Mouse (Mus musculus): ENCODE measurements around the gene Pik3c2g. TPM values are rescaled to one million over a fixed set of nuclear protein-coding genes. Genes with fewer than 3 reads are reported as not detected.
"Not testable (repeated sequence)": the region's sequence is repeated elsewhere in the genome, so short reads cannot be mapped to it uniquely, and the experiment has no call there.

The Pik3c2g gene
- polyA plus RNA-seq, 1 experiment from 2014 or later: 3.2 TPM

DNA sequence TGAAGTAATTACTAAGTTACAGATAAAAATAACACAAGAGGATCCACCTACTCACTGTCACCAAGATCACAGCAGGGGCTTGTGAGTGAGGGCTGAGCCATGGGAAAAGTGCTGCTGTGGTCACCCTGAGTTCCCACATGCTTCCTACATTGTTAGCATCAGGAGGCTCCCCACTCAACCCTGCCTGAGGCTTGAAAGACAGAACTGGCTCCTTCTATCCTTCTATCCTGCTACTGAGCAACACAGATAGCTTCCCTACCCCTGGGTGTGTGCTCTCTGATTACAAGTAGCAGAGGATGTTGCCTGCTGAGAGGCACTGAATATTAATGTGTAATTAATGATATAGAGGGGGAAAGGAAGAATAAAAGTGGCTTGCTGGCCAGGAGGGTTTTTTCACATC, 300.2 kb downstream of the Pik3c2g start:
- H3K4me3 ChIP-seq (ENCODE audit: low read depth, low read length): no peak overlapping the region
- no peak overlapping the region for H3K9ac ChIP-seq (replicated peaks; ENCODE audit: low read depth, low read length)
- no peak overlapping the region for H3K27ac ChIP-seq (ENCODE audit: low read length)
- H3K36me3 ChIP-seq (ENCODE audit: control insufficient read depth, insufficient read depth, low read length): no peaks in the 10 kb centered on the region
- no peaks in the 10 kb centered on the region for H3K9me3 ChIP-seq (ENCODE audit: control insufficient read depth, low read depth, low read length)
- no peaks in the 10 kb centered on the region for H3K4me1 ChIP-seq (ENCODE audit: control insufficient read depth, insufficient read depth, low read length)
- H3K4me2 ChIP-seq (replicated peaks; ENCODE audit: low read depth, low read length): no peak overlapping the region
- ATAC-seq (ENCODE audit: insufficient number of reproducible peaks, insufficient read depth, low FRiP score, low read depth): no peak
- H3K27me3 ChIP-seq (ENCODE audit: control insufficient read depth, insufficient read depth, low read length): no peaks in the 10 kb centered on the region

- Histone ChIP-seq H3K36me3 (ENCODE audit: control insufficient read depth, insufficient read depth, low read length) (no peaks in the 10 kb centered on the region), H3K4me1 (ENCODE audit: control insufficient read depth, insufficient read depth, low read length) (no peaks in the 10 kb centered on the region), H3K4me3 (ENCODE audit: low read depth, low read length) (no peak overlapping the region), H3K9ac (replicated peaks; ENCODE audit: low read depth, low read length) (no peak overlapping the region), H3K27me3 (ENCODE audit: control insufficient read depth, insufficient read depth, low read length) (no peaks in the 10 kb centered on the region), H3K9me3 (ENCODE audit: control insufficient read depth, low read depth, low read length) (no peaks in the 10 kb centered on the region), H3K4me2 (replicated peaks; ENCODE audit: low read depth, low read length) (no peak overlapping the region), H3K27ac (ENCODE audit: low read length) (no peak overlapping the region)
- ATAC-seq (ENCODE audit: insufficient number of reproducible peaks, insufficient read depth, low FRiP score, low read depth): peak; percentile 65
- 28% methylated on average over 2 of the region's 2 CpGs for WGBS
These were observed 308.6 kb downstream of the Pik3c2g start for GRCm38 (mm10) chr6:139895637-139896036.

DNA sequence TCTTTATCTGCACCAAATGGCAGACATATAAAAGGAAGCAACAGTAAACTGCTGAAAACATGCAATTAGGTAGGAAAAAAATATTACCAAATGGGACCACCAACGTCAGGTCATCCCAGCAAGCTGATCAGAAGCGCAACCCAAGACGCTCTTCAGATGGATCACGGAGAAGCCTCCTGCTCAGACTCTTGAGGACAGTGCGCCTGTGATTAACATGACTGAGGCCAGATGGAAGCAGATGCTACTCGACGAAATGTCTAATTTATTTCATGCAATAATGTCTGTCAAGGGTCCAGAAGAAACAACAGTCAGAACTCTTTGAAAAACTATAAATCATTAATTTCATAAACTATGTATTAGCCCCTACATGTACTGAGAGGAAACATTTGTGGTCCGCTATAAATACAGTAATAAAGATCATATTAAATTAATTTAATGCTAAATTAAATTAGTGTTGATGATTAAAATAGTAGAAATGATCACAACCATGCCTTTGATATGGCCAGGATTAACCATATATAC, 312.7 kb downstream of the Pik3c2g start:
- no peak overlapping the region for H3K4me2 ChIP-seq (replicated peaks; ENCODE audit: low read depth, low read length)
- no peak overlapping the region for H3K9ac ChIP-seq (replicated peaks; ENCODE audit: low read depth, low read length)
- no peak; the same call in 1 of the 2 replicates for ATAC-seq (ENCODE audit: insufficient number of reproducible peaks, insufficient read depth, low FRiP score, low read depth)

GRCm38 (mm10) chr6:139901801-139902200, 314.8 kb downstream of the Pik3c2g start:
- H3K27me3 ChIP-seq (ENCODE audit: control insufficient read depth, insufficient read depth, low read length): no peaks in the 10 kb centered on the region
- H3K9me3 ChIP-seq (ENCODE audit: control insufficient read depth, low read depth, low read length): no peaks in the 10 kb centered on the region
- H3K4me2 ChIP-seq (replicated peaks; ENCODE audit: low read depth, low read length): no peak overlapping the region
- H3K9ac ChIP-seq (replicated peaks; ENCODE audit: low read depth, low read length): no peak overlapping the region
- no peak overlapping the region for H3K4me3 ChIP-seq (ENCODE audit: low read depth, low read length)
- no peak overlapping the region for H3K27ac ChIP-seq (ENCODE audit: low read length)
- WGBS: 67% methylated on average over 4 of the region's 4 CpGs
- H3K4me1 ChIP-seq (ENCODE audit: control insufficient read depth, insufficient read depth, low read length): no peaks in the 10 kb centered on the region
- no peaks in the 10 kb centered on the region for H3K36me3 ChIP-seq (ENCODE audit: control insufficient read depth, insufficient read depth, low read length)
- ATAC-seq (ENCODE audit: insufficient number of reproducible peaks, insufficient read depth, low FRiP score, low read depth): no peak

More for the DNA sequence above, 312.7 kb downstream of the Pik3c2g start:
- no peak overlapping the region for H3K27ac ChIP-seq (ENCODE audit: low read length)
- no peaks in the 10 kb centered on the region for H3K27me3 ChIP-seq (ENCODE audit: control insufficient read depth, insufficient read depth, low read length)
- no peak overlapping the region for H3K4me3 ChIP-seq (ENCODE audit: low read depth, low read length)
- H3K9me3 ChIP-seq (ENCODE audit: control insufficient read depth, low read depth, low read length): no peaks in the 10 kb centered on the region
- no peaks in the 10 kb centered on the region for H3K4me1 ChIP-seq (ENCODE audit: control insufficient read depth, insufficient read depth, low read length)
- WGBS: 65% methylated on average over 8 of the region's 8 CpGs
- H3K36me3 ChIP-seq (ENCODE audit: control insufficient read depth, insufficient read depth, low read length): no peaks in the 10 kb centered on the region

- Histone ChIP-seq H3K4me2 (replicated peaks; ENCODE audit: low read depth, low read length) (no peak overlapping the region), H3K27ac (ENCODE audit: low read length) (no peak overlapping the region), H3K4me3 (ENCODE audit: low read depth, low read length) (no peak overlapping the region), H3K9me3 (ENCODE audit: control insufficient read depth, low read depth, low read length) (no peaks in the 10 kb centered on the region), H3K4me1 (ENCODE audit: control insufficient read depth, insufficient read depth, low read length) (0 out of 2 replicates have a peak, but pooled peaks cover 2% of the 10 kb centered on the region), H3K9ac (replicated peaks; ENCODE audit: low read depth, low read length) (no peak overlapping the region), H3K27me3 (ENCODE audit: control insufficient read depth, insufficient read depth, low read length) (no peaks in the 10 kb centered on the region), H3K36me3 (ENCODE audit: control insufficient read depth, insufficient read depth, low read length) (no peaks in the 10 kb centered on the region)
- WGBS: 32% methylated on average over 4 of the region's 4 CpGs
- ATAC-seq (ENCODE audit: insufficient number of reproducible peaks, insufficient read depth, low FRiP score, low read depth): no peak
These were observed 320.1 kb downstream of the Pik3c2g start for GRCm38 (mm10) chr6:139907138-139907537.

DNA sequence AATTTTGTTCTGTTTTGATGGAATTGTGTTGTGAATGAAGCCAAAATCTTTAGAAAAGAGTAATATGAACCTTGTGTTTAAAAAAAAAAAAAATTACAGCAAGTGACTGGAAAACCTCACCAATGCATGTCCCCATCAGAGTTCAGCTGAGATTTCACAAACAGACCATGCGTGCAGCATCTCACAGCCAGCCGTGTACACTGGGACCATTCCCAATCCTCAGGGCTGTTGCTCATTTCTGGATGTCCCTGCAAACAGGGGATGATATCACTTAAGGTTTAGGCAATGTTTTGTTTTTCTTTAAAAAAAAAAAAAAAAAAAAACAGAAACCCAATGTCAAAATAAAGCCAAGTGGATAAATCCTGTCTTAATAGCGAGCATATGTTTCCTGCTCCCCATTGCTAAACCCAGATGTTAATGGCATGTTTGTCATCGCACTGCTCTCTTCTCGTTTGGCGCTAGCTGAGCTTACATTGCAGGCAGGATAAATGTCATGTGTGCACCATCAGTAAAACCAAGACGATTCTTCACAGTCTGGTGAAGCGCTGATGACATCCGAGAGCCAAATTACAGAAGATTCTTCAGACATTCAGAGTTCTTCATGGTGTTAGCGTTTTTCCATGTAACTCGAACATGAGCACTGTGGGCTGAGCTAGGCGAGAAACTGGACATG, 322.1 kb downstream of the Pik3c2g start:
- H3K4me3 ChIP-seq (ENCODE audit: low read depth, low read length): no peak overlapping the region
- no peaks in the 10 kb centered on the region for H3K9me3 ChIP-seq (ENCODE audit: control insufficient read depth, low read depth, low read length)
- 0 out of 2 replicates have a peak, but pooled peaks cover 2% of the 10 kb centered on the region for H3K4me1 ChIP-seq (ENCODE audit: control insufficient read depth, insufficient read depth, low read length)
- no peak for ATAC-seq (ENCODE audit: insufficient number of reproducible peaks, insufficient read depth, low FRiP score, low read depth)
- H3K4me2 ChIP-seq (replicated peaks; ENCODE audit: low read depth, low read length): no peak overlapping the region
- 37% methylated on average over 12 of the region's 12 CpGs for WGBS
- no peaks in the 10 kb centered on the region for H3K27me3 ChIP-seq (ENCODE audit: control insufficient read depth, insufficient read depth, low read length)
- no peak overlapping the region for H3K9ac ChIP-seq (replicated peaks; ENCODE audit: low read depth, low read length)
- H3K36me3 ChIP-seq (ENCODE audit: control insufficient read depth, insufficient read depth, low read length): no peaks in the 10 kb centered on the region
- H3K27ac ChIP-seq (ENCODE audit: low read length): no peak overlapping the region

DNA sequence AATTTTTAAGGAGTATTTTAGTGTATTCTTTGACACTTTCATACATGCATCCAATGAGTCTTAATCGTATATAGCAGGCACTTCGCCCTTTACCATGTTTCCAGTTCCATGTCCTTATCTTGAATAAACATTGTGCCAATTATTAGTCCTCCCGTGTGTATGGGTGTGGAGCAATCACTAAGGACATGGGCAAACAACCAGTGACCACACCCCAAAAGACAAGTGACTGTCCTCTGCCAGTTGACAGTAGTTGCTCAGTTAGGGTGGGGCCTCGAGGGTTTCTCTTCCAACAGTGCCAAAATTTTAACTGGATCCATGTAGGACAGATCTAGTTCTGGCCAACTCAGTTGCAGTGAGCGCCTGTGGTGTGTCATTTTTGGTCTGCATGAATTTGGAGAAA, 341.7 kb downstream of the Pik3c2g start:
- Histone ChIP-seq H3K4me1 (ENCODE audit: control insufficient read depth, insufficient read depth, low read length) (no peaks in the 10 kb centered on the region), H3K9ac (replicated peaks; ENCODE audit: low read depth, low read length) (no peak overlapping the region), H3K36me3 (ENCODE audit: control insufficient read depth, insufficient read depth, low read length) (no peaks in the 10 kb centered on the region), H3K27ac (ENCODE audit: low read length) (no peak overlapping the region), H3K9me3 (ENCODE audit: control insufficient read depth, low read depth, low read length) (no peaks in the 10 kb centered on the region), H3K4me2 (replicated peaks; ENCODE audit: low read depth, low read length) (no peak overlapping the region), H3K4me3 (ENCODE audit: low read depth, low read length) (no peak overlapping the region), H3K27me3 (ENCODE audit: control insufficient read depth, insufficient read depth, low read length) (no peaks in the 10 kb centered on the region)
- 71% methylated on average over 5 of the region's 5 CpGs for WGBS
- ATAC-seq (ENCODE audit: insufficient number of reproducible peaks, insufficient read depth, low FRiP score, low read depth): no peak

GRCm38 (mm10) chr6:139934861-139935260, 347.8 kb downstream of the Pik3c2g start:
- no peak overlapping the region for H3K27ac ChIP-seq (ENCODE audit: low read length)
- no peak overlapping the region for H3K9ac ChIP-seq (replicated peaks; ENCODE audit: low read depth, low read length)
- H3K27me3 ChIP-seq (ENCODE audit: control insufficient read depth, insufficient read depth, low read length): no peaks in the 10 kb centered on the region
- no peaks in the 10 kb centered on the region for H3K9me3 ChIP-seq (ENCODE audit: control insufficient read depth, low read depth, low read length)
- no peak for ATAC-seq (ENCODE audit: insufficient number of reproducible peaks, insufficient read depth, low FRiP score, low read depth)
- no peak overlapping the region for H3K4me3 ChIP-seq (ENCODE audit: low read depth, low read length)
- H3K4me1 ChIP-seq (ENCODE audit: control insufficient read depth, insufficient read depth, low read length): no peaks in the 10 kb centered on the region
- no peak overlapping the region for H3K4me2 ChIP-seq (replicated peaks; ENCODE audit: low read depth, low read length)
- WGBS: 56% methylated on average over 2 of the region's 2 CpGs
- H3K36me3 ChIP-seq (ENCODE audit: control insufficient read depth, insufficient read depth, low read length): no peaks in the 10 kb centered on the region

DNA sequence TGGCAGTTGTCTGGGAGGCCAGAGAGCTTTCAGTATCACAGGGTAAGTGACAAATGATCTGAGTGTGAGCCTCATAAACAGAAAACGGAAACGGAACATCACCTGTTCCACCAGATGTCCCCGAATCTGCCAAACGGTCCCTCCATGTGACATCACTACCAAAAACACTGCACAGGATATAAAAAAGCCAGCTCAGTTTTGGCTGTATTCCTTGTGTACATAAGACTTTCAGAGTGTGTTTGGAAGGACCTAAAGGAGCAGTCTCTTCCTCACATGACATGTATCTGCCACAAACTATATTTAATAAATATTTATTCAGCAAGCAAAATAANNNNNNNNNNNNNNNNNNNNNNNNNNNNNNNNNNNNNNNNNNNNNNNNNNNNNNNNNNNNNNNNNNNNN, 350.6 kb downstream of the Pik3c2g start:
- not testable (repeated sequence) for H3K9ac ChIP-seq (replicated peaks; ENCODE audit: low read depth, low read length); H3K27ac ChIP-seq (ENCODE audit: low read length); H3K27me3 ChIP-seq (ENCODE audit: control insufficient read depth, insufficient read depth, low read length); H3K4me3 ChIP-seq (ENCODE audit: low read depth, low read length); H3K9me3 ChIP-seq (ENCODE audit: control insufficient read depth, low read depth, low read length); H3K4me1 ChIP-seq (ENCODE audit: control insufficient read depth, insufficient read depth, low read length); H3K4me2 ChIP-seq (replicated peaks; ENCODE audit: low read depth, low read length); ATAC-seq (ENCODE audit: insufficient number of reproducible peaks, insufficient read depth, low FRiP score, low read depth); H3K36me3 ChIP-seq (ENCODE audit: control insufficient read depth, insufficient read depth, low read length)
- WGBS: 77% methylated on average over 4 of the region's 4 CpGs
